Mouse (Mus musculus) heart, embryonic 11.5 days (tissue): ENCODE results near the gene Chpt1. TPM values are rescaled to one million over a fixed set of nuclear protein-coding genes. Genes with fewer than 3 reads are reported as not detected.
A peak's percentile ranks its signal among the peaks of the same experiment; 100 is the strongest.

Source experiments
- ATAC-seq: fragments of 200-750 bp; cut with Nextera tagmentation; replicated peaks from 2 replicates; pipeline ENCODE4 v1.8.0; 2017; ENCODE audit warnings: moderate library complexity; ENCODE audit not compliant: insufficient number of reproducible peaks, low FRiP score, low TSS enrichment
- H3K27ac ChIP-seq: fragments of 300-500 bp; sonication (generic); 2 replicates; pipeline ENCODE4 v1.5.1; 2014; ENCODE audit warnings: mild to moderate bottlenecking, low read depth, low read length
- H3K27me3 ChIP-seq: fragments of 300-500 bp; sonication (generic); 2 replicates; pipeline ENCODE4 v1.6.1; 2014; ENCODE audit warnings: mild to moderate bottlenecking, low read length, mixed read lengths; ENCODE audit not compliant: control insufficient read depth, insufficient read depth
- H3K36me3 ChIP-seq: fragments of 300-500 bp; sonication (generic); 2 replicates; pipeline ENCODE4 v1.6.1; 2014; ENCODE audit warnings: mild to moderate bottlenecking, low read length, moderate library complexity, mixed read lengths; ENCODE audit not compliant: control insufficient read depth, insufficient read depth
- H3K4me1 ChIP-seq: fragments of 300-500 bp; sonication (generic); 2 replicates; pipeline ENCODE4 v1.6.1; 2014; ENCODE audit warnings: low read length; ENCODE audit not compliant: control insufficient read depth, insufficient read depth
- H3K4me2 ChIP-seq: fragments of 300-500 bp; sonication (generic); 2 replicates; pipeline ENCODE4 v1.6.1; 2014; ENCODE audit warnings: mild to moderate bottlenecking, moderate library complexity
- H3K4me3 ChIP-seq: fragments of 300-500 bp; sonication (generic); 2 replicates; pipeline ENCODE4 v1.5.1; 2014; ENCODE audit warnings: low read depth, low read length
- H3K9ac ChIP-seq: fragments of 300-500 bp; sonication (generic); 2 replicates; pipeline ENCODE4 v1.6.1; 2014; ENCODE audit warnings: mild to moderate bottlenecking, low read depth, low read length, moderate library complexity
- H3K9me3 ChIP-seq: fragments of 300-500 bp; sonication (generic); replicated peaks from 2 replicates; pipeline ENCODE4 v1.6.1; 2016; ENCODE audit warnings: low read length; ENCODE audit not compliant: control insufficient read depth
- WGBS: fragments of 180-500 bp; shearing (Covaris S2); extraction: QIAGEN DNeasy Blood & Tissue Kit; methylation state at CpG from one replicate; pipeline ENCODE4 v1.1.7; 2014; ENCODE audit not compliant: insufficient replicate concordance; 5-methylcytosine and 5-hydroxymethylcytosine counted together
- polyA plus RNA-seq: library from polyadenylated mRNA; unstranded; fragments of >200 nt; fragmentation: Nextera tagmentation; extraction: Ambion mirVana; gene quantifications from 2 replicates; pipeline ENCODE4 v1.2.1, GENCODE M21; 2014

The Chpt1 gene
- polyA plus RNA-seq, 1 experiment from 2014 or later, result 29.9 TPM

DNA sequence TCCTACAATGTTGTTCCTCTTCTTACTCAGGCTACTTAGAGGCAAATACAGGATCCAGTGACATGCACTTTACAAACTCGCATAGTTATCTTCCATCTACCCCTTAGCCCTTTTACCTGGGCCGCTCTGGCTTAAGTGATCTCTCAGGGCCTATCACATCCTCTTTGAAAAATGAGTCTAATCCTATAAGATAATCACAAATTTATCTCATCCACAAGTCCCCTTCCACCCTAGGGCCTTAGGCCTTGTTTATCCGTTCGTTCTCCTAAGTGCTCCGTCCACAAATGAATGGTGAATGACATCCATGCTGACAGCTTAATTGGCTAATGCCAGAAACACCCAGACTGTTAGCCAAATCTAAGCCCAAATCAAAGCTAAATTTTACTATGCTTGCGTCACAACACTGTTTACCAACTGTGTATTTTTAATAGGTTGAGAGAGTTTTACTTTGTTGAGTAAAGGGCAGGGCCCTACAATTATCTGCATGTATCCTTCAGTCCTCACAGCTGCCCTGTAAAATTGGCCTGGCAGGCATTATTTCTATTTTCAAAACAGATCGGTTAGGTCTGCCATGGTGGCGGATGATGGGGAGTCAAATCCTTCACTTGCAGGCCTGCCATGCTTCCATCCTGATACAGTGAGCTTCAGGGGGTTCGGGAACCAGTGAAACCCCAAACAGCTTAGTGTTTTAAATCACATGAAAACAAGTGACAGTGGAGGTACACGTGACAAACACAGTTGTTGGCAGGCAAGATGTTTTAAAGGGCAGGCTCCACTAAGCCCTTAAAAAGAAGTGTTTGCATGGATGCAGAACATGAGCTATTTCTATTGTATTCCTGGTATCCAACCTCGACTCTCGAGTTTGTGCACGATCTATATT lies 1.7 kb downstream of the Chpt1 start:
- Histone ChIP-seq H3K27me3 (no peaks in the 10 kb centered on the region), H3K4me3 (no peak overlapping the region), H3K4me2 (peak overlapping the region; percentile 70), H3K9ac (no peak overlapping the region), H3K27ac (no peak overlapping the region), H3K4me1 (0 out of 2 replicates have a peak, but pooled peaks cover 9% of the 10 kb centered on the region), H3K36me3 (no peaks in the 10 kb centered on the region), H3K9me3 (no peaks in the 10 kb centered on the region)
- ATAC-seq, result no peak
- 58% methylated on average over 13 of the region's 13 CpGs for WGBS

DNA sequence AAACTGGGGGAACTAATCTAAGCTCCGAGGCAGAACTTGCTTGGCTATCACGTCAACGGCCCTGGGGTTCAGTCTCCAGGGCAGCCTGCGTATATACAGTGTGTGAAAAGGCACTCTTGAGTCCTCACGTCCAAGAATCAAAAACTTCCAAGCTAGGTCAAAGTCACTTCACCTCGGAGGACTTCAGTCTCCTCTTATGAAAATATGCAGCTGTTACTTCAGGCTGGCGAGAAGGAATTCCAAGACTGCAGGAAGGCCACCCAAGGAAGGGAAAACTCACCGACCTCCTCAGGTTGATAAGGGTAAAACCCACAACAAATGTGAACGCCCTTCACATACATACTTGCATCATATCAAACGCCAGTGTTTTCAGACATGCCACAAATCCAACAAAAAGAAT lies 2.5 kb downstream of the Chpt1 start:
- Histone ChIP-seq H3K9ac (no peak overlapping the region), H3K27ac (no peak overlapping the region), H3K9me3 (no peaks in the 10 kb centered on the region), H3K4me1 (0 out of 2 replicates have a peak, but pooled peaks cover 9% of the 10 kb centered on the region), H3K36me3 (no peaks in the 10 kb centered on the region), H3K27me3 (no peaks in the 10 kb centered on the region), H3K4me3 (no peak overlapping the region), H3K4me2 (no peak overlapping the region)
- WGBS, result 41% methylated on average over 10 of the region's 10 CpGs
- ATAC-seq, result no peak

DNA sequence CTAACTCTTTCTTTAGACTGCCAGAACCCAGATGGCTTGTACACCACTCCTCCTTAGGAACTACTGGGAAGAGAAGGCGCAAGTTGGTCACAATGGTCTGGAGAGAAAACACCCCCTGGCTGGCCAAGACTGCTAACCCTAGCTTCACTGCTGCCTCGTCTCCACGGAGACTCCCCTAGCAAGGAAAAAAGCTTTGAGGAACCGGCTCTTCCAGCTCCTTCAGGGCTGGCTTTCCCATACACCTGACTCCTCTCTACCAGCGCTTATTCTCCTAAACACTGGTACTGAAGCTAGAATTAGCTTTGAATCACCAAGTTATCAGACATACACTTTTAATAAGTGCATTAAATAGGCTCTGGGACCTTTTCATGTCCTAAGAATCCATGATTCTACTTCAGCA lies 3.9 kb downstream of the Chpt1 start:
- no peak for ATAC-seq
- no peaks in the 10 kb centered on the region for H3K36me3 ChIP-seq
- no peak overlapping the region for H3K27ac ChIP-seq
- 70% methylated on average over 5 of the region's 5 CpGs for WGBS
- H3K27me3 ChIP-seq, result no peaks in the 10 kb centered on the region
- 0 out of 2 replicates have a peak, but pooled peaks cover 9% of the 10 kb centered on the region for H3K4me1 ChIP-seq
- H3K9ac ChIP-seq, result no peak overlapping the region
- no peaks in the 10 kb centered on the region for H3K9me3 ChIP-seq
- H3K4me3 ChIP-seq, result no peak overlapping the region
- H3K4me2 ChIP-seq, result no peak overlapping the region

DNA sequence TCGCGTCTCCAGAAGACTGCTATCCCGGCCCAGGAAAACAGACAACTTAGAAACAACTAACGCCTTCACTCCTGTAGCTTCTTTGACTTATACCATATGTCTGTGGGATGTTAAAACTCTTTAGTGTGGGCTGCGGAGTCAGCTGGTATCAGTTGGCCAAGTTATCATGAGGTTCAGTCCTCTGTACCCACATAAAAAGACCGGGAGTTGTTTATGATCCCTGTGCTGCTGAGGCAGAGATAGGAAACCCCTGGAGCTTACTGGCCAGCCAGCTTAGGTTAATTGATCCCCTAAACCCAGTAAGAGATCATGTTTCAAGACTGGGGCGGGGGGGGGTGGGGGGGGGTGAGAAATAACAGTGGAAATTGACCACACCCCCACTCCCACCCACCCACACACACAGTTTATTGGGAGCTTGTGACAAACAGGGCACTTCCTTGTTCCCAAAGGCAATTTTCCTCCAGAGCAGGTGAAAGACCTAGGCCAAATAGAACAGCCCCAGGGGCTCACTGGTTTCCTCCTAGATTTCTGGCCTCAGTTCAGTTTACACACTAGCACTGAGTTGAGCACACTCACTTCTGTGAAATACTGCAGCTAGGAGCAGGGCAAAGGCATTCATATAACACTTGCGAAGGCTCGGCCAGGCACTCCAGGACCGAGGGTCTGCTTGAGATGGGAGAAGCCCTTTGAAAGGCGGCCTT lies 6.9 kb downstream of the Chpt1 start:
- ATAC-seq, result no peak
- no peak overlapping the region for H3K9ac ChIP-seq
- H3K4me1 ChIP-seq, result 0 out of 2 replicates have a peak, but pooled peaks cover 9% of the 10 kb centered on the region
- no peaks in the 10 kb centered on the region for H3K36me3 ChIP-seq
- no peak overlapping the region for H3K4me3 ChIP-seq
- 52% methylated on average over 11 of the region's 11 CpGs for WGBS
- no peak overlapping the region for H3K27ac ChIP-seq
- H3K4me2 ChIP-seq, result no peak overlapping the region
- H3K9me3 ChIP-seq, result no peaks in the 10 kb centered on the region
- no peaks in the 10 kb centered on the region for H3K27me3 ChIP-seq

DNA sequence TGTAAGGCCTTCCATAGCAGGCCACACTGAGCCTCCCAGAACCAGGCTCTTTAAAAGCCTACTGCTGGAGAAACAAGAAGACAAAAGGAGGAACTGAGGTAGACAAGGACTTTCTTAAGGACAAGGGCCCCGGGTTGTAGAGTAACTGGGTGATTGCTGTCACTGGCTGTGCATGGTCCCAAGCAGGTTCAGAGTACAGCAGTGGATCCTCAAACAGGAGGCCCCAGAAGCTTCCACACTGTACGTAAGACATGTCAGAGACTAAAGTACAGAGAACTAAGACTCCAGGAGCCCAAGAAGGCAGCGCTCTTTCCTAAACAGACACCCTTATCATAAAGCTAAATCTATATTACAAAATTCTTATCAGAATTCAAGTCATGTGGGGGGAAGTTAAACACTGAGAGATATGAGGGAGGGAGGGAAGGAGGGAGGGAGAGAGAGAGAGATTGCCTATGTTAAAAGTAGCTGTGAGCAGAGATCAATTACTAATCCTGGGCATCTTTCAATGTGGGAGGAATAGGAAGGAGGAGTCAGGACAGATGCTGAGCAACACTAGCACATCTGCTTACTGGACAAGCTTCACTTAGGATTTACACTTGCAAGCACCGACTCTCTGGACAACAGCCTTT lies 8.8 kb downstream of the Chpt1 start:
- no peak overlapping the region for H3K4me2 ChIP-seq
- no peak overlapping the region for H3K27ac ChIP-seq
- ATAC-seq, result no peak
- no peaks in the 10 kb centered on the region for H3K4me1 ChIP-seq
- H3K27me3 ChIP-seq, result no peaks in the 10 kb centered on the region
- H3K9ac ChIP-seq, result no peak overlapping the region
- H3K4me3 ChIP-seq, result no peak overlapping the region
- H3K9me3 ChIP-seq, result no peaks in the 10 kb centered on the region
- no peaks in the 10 kb centered on the region for H3K36me3 ChIP-seq
- WGBS, result 69% methylated on average over 4 of the region's 4 CpGs

DNA sequence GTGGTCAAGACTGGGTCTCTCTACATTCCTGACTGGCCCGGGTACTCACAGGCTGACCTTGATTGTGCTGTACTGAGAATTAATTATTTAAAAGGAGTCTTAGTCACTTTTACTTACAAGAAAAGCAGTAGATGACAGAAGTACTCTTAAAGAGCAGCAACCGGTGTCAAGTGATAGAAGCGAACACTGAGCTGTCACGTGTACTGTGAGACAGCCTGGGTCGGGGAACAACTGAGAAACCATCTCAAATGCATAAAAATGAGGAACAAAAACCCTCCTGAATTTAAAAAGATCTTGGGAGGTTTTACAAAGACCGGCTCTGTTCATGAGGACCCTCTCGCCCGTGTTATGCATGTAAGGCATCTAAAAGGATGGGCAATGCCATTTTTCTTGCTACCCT lies 11.2 kb downstream of the Chpt1 start:
- H3K4me2 ChIP-seq, result no peak overlapping the region
- H3K9ac ChIP-seq, result no peak overlapping the region
- no peaks in the 10 kb centered on the region for H3K9me3 ChIP-seq
- no peaks in the 10 kb centered on the region for H3K27me3 ChIP-seq
- no peak for ATAC-seq
- no peaks in the 10 kb centered on the region for H3K36me3 ChIP-seq
- no peak overlapping the region for H3K27ac ChIP-seq
- no peak overlapping the region for H3K4me3 ChIP-seq
- no peaks in the 10 kb centered on the region for H3K4me1 ChIP-seq
- WGBS, result 82% methylated on average over 8 of the region's 8 CpGs

DNA sequence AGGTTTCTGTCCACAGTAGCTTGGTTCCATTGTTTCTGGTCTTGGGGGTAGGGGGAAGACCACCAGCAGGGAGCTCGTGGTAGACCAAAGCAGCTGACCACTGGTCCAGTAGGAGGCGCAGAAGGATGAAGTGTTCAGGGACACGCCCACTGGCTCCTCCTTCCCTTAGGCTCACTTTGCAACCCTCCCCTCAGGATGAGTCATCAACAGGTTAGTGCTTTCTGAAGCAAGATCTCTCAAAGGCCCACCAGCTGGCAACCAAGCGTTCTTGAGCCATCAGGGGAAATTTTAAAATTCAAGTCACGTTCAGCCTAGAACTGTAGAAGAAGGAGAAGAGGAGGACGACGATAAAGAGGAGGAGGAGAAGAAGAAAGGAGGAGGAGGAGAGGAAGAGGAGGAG lies 12.2 kb downstream of the Chpt1 start:
- ATAC-seq, result no peak
- Histone ChIP-seq H3K4me2 (no peak overlapping the region), H3K27me3 (no peaks in the 10 kb centered on the region), H3K27ac (no peak overlapping the region), H3K9ac (no peak overlapping the region), H3K36me3 (no peaks in the 10 kb centered on the region), H3K9me3 (no peaks in the 10 kb centered on the region), H3K4me1 (no peaks in the 10 kb centered on the region), H3K4me3 (no peak overlapping the region)
- WGBS, result 52% methylated on average over 7 of the region's 7 CpGs

DNA sequence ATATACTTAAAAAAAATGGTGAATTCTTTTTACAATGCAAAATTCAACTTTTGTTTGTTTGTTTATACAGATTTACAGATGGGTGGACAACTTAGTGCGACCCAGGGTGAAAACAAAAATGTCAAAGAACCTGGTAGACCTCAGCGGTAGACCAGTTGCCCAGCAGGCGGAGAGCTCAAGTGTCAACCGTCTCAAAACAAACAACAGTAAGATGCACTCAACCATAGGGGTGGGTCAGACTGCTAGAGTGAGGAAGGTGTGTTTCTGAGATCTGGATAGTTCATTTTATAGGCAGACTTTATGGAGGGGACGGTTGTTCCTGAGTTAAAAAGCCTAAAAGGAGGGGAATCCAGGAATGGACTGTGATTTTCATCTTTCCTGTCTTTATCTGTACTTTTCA lies 15.2 kb downstream of the Chpt1 start:
- Histone ChIP-seq H3K27ac (no peak overlapping the region), H3K4me3 (no peak overlapping the region), H3K36me3 (no peaks in the 10 kb centered on the region), H3K9ac (no peak overlapping the region), H3K4me1 (no peaks in the 10 kb centered on the region), H3K27me3 (no peaks in the 10 kb centered on the region), H3K9me3 (no peaks in the 10 kb centered on the region), H3K4me2 (no peak overlapping the region)
- WGBS, result 86% methylated on average over 5 of the region's 5 CpGs
- ATAC-seq, result no peak
